Mouse (Mus musculus) G1E (cell line): ENCODE data around the gene Acsl6.

ENCODE experiments used
- CTCF ChIP-seq: IDR thresholded peaks from 2 replicates; pipeline ENCODE4 v1.5.1; 2012; ENCODE audit warnings: low read depth, low read length, inconsistent platforms, mixed read lengths
- GATA1 ChIP-seq: IDR thresholded peaks from 2 replicates; pipeline ENCODE4 v1.6.1; 2012; ENCODE audit warnings: borderline replicate concordance, low read length, inconsistent platforms, mixed read lengths
- GATA2 ChIP-seq: IDR thresholded peaks from 2 replicates; pipeline ENCODE4 v1.6.1; 2012; ENCODE audit warnings: low read depth, low read length, inconsistent platforms, borderline replicate concordance
- POLR2AphosphoS5 ChIP-seq: IDR thresholded peaks from 2 replicates; pipeline ENCODE4 v1.6.1; 2012; ENCODE audit warnings: low read depth, low read length, inconsistent platforms; ENCODE audit not compliant: insufficient replicate concordance
- TAL1 ChIP-seq: conservative IDR thresholded peaks from 2 replicates; pipeline ENCODE4 v1.6.1; 2012; ENCODE audit warnings: low read depth, low read length, inconsistent platforms, mixed read lengths

GRCm38 (mm10) chr11:54263405-54264031 lies 40.1 kb upstream of the Acsl6 start:
- no peak for TF ChIP-seq CTCF
- no peak for TF ChIP-seq TAL1
- no peak for TF ChIP-seq POLR2AphosphoS5
- no peak for TF ChIP-seq GATA1
- no peak for TF ChIP-seq GATA2
